Mouse (Mus musculus) 3134 (cell line): ENCODE results near the gene Smyd3.

ENCODE experiments used
- DNase-seq: peaks from one replicate; pipeline ENCODE4 v3.0.0-alpha.2; 2011; ENCODE audit warnings: low spot score; ENCODE audit not compliant: insufficient read length; ENCODE audit errors: extremely low read depth

Gene Smyd3

DNA sequence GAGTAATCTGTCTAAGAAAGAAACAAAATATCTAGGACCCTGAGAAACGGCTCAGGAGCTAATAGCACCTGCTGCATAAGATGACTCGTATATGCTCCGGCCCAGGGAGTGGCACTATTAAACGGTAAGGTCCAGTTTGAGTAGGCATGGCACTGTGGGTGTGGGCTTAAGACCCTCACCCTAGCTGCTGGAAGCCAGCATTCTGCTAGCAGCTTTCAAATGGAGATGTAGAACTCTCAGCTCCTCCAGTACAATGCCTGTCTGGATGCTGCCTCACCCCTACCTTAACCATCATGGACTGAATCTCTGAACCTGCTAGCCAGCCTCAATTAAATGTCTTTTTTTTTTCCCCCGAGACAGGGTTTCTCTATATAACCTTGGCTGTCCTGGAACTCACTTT is 55.5 kb downstream of the Smyd3 start:
- DNase-seq: no peak

- DNase-seq: no peak
Observed at GRCm38 (mm10) chr1:179461019-179461814, 56.6 kb downstream of the Smyd3 start.

- DNase-seq: no peak
Observed at GRCm38 (mm10) chr1:179458987-179459368, 58.9 kb downstream of the Smyd3 start.

DNA sequence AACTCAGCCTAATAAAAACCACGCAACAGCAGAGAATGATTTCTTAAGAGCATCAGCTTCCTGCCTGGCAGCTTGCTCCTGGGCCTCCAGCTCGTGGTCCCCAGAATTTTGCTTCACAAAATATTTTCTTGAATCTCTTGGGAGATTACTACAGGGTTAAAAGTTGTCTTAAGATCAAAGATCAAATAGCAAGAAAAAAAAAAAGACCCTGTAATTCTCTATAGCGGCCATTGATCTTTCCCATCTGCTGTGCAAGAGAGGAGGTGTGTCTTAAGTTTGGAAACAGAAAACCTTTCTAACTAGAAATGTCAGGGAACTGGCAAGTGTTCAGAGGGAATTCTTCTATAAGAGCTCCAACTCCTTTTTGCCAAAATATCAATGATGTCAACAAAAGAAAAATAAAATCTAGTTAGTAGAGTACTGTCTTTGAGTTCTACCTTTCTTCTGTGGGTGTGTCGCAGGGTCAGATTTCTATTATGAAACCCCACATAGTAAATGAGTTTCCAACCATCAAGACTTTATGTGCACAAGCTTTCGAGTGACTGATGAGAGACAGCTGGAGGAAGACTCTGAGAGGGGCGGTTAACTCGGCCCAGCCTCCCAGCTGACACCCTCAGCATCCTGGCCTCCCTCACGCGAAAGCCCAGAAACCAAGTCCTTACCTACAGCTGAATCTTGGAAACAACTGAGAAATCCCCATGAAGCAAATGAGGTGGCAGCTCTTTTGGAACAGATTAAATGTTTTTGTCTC is 59.4 kb downstream of the Smyd3 start:
- DNase-seq: no peak

GRCm38 (mm10) chr1:179454600-179454999 is 63.2 kb downstream of the Smyd3 start:
- no peak for DNase-seq

DNA sequence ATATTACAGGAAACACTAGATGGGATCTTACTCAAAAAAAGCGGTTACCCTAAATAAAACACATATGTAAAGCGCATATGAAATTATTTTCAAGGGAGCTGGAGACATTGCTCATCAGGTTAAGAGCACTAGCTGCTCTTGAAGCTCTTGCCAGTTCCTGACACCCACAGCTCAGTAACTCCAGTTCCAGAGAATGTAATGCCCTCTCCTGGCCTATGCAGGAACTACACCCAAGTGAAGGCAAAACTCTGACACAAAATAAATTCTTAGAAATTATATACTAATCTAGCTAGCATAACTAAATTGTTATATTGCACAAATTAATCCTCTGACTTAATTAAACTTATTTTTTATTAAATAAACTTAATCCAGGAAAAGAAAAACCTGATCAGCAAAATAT is 66.6 kb downstream of the Smyd3 start:
- DNase-seq: no peak

DNA sequence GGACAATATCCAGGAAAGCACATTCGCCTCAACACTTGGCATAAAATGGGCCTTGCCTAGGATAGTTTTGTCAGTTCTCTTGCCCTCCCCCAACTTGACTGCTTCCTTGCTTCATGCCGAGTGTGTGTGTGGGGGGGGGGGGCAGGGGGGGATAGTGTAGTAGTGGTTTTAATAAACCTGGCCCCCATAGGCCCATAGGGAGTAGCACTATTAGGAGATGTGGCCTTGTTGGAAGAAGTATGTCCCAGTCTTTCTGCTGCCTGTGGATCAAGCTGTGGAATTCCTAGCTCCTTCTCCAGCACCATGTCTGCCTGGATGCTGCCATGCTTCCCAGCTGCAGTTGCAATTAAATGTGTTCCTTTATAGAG is 71.0 kb downstream of the Smyd3 start:
- DNase-seq: no peak

GRCm38 (mm10) chr1:179446127-179446844 is 71.6 kb downstream of the Smyd3 start:
- DNase-seq: no peak

DNA sequence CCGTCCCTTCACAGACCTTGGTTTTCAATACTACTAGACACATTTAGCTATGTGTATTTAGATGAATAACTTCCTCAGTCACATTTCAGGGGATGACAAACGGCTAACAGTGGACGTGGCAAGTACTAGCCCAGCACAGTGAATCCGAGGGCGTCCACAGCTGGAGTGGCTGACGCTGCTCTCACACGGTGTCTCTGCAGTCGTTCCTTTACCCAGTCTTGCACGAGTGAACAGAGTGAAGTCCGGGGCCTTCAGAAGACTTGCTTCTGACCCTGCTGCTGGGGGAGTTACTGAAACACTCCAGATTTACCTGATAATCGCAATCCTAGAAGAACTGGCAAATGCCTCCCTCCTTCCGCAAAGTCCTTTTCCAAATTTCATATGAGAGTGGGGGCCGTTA is 74.0 kb downstream of the Smyd3 start:
- DNase-seq: no peak

DNA sequence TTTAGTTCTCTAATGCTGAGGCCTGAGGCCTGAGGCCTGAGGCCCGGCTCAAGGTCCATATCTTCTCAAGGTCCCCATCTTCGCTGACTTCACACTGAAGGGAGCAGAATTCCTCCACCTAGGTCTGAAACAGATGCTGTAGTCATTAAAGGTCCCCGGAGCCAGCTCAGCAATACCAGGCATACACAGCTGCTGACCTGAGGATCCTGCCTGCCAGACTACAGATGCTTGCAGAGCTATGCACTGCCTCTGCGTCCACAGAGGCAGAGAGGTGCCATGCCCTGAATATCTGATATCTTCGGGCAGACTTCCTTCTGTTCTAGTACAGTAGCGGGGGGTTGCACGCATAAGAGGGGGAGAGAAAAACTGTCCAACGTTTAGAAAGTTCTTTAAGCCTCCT is 74.4 kb downstream of the Smyd3 start:
- no peak for DNase-seq

DNA sequence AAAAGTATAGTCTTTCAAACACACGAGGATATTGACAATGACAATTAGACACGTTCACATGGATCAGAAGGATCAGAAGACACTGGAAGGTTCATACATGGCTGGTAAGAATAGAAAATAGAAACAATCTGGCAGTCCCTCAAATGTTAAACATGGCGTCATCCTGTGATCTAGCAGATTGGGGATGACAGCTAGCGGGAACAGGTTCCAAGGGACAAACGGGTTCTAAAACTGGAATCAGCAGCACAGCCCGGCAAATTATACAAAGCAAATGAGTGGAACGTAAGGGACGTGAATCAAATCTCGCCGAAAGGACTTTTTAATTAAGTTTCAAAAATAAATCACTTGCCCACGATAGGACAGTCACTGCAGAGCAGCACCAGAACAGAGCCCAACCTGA is 81.2 kb downstream of the Smyd3 start:
- no peak for DNase-seq

DNA sequence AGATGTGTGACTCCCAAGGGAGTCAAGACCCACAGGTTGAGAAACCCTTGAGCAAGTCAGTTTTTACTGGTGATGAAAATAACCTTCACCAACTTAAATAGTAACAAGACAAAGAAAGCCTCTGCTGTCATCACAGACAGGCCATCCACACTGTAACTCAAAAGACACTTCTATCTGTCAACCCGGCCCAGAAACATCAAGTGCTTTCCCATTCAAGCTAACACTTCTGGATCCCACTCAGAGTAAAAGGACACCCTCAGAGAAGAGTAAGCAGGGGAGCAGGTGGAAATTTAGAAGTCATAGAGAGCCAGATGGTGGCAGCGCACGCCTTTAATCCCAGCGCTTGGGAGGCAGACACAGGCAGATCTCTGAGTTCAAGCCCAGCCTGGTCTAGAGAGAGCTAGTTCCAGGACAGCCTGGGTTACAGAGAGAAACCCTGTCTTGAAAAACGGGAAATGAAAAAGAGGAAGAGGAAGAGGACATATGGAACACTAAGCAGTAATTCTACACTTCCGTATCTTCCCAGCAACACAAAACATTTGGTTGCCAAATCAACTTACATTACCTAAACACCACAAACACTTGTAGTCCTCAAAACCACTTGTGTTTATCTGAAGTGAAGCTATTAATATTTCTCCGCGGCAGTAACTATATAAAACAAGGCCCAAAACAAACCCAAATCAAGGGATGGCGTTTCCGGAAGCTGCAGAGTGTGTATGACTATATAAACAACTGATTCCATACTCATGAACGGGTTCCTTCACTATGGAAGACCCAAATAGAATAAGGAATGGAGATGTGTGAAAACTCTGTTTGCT is 83.2 kb downstream of the Smyd3 start:
- no peak for DNase-seq

- no peak for DNase-seq
Observed at GRCm38 (mm10) chr1:179433828-179434227, 84.0 kb downstream of the Smyd3 start.

GRCm38 (mm10) chr1:179433355-179433754 is 84.5 kb downstream of the Smyd3 start:
- no peak for DNase-seq

- no peak for DNase-seq
Observed at GRCm38 (mm10) chr1:179430077-179430476, 87.8 kb downstream of the Smyd3 start.

DNA sequence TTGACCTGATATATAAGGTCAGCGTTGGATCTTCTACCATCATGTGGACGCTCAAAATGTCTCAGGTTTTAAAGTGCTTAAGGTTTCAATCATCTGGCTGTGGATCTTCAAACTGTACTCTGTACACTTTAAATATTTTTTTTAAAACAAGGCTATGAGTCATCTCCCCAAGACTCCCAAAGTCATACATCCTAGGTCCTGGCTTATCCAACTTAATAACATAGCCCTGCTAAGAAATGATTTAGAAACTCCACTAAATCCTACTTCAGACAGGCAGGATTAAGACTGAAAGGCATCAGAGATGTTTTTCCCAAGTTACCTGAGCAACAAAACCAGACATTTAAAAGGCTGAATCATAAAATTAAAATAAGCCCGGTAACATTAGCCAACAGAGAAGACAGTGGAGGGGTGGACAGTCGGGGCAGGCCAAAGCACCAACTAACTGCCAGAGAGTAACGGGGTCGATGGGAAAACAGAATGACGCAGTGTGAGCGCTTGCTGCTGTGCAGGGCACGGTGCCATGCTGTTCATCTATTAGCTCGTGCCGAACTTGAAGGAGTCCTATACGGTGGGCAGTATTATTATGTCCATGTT is 92.9 kb downstream of the Smyd3 start:
- no peak for DNase-seq

- no peak for DNase-seq
Observed at GRCm38 (mm10) chr1:179419091-179419490, 98.8 kb downstream of the Smyd3 start.

GRCm38 (mm10) chr1:179408086-179408485 is 109.8 kb downstream of the Smyd3 start:
- no peak for DNase-seq

- no peak for DNase-seq
Observed at GRCm38 (mm10) chr1:179400835-179401234, 117.0 kb downstream of the Smyd3 start.

GRCm38 (mm10) chr1:179398639-179399038 is 119.2 kb downstream of the Smyd3 start:
- DNase-seq: no peak
